Mouse (Mus musculus) right cerebral cortex, postnatal 36 days (tissue): ENCODE measurements at regions not wholly inside any gene's neighbourhood (a gene's known extent, or its start where the extent isn't known, plus 50 kb on each side); places are given as distances from the start of the nearest gene placed in this dataset.

Experiments
- DNase-seq, 2 experiments: peaks; one replicate each; pipeline ENCODE4 v3.0.0; 2022; ENCODE audit warnings: low spot score in 2 of 2, mixed read lengths in 1 of 2

- DNase-seq, result no peak
Observed at GRCm38 (mm10) chr2:81407372-81407771, 645.6 kb upstream of the Zfp804a start.

- DNase-seq, result no peak
Observed at GRCm38 (mm10) chr2:81411751-81412150, 641.3 kb upstream of the Zfp804a start.

- peak in 1 of 2 experiments; percentile 34 for DNase-seq
Observed at GRCm38 (mm10) chr2:81431411-81431810, 621.6 kb upstream of the Zfp804a start.

- DNase-seq, result no peak
Observed at GRCm38 (mm10) chr2:81439082-81439481, 613.9 kb upstream of the Zfp804a start.

- DNase-seq, result no peak
Observed at GRCm38 (mm10) chr2:81440929-81441328, 612.1 kb upstream of the Zfp804a start.

- DNase-seq, result no peak
Observed at GRCm38 (mm10) chr2:81450514-81450913, 602.5 kb upstream of the Zfp804a start.

GRCm38 (mm10) chr2:81488821-81489220, 564.2 kb upstream of the Zfp804a start:
- DNase-seq, result no peak

GRCm38 (mm10) chr2:81506985-81507384, 546.0 kb upstream of the Zfp804a start:
- DNase-seq, result no peak

GRCm38 (mm10) chr2:81513030-81513579, 539.9 kb upstream of the Zfp804a start:
- no peak for DNase-seq

GRCm38 (mm10) chr2:81538111-81538510, 514.9 kb upstream of the Zfp804a start:
- no peak for DNase-seq

GRCm38 (mm10) chr2:81549158-81549557, 503.9 kb upstream of the Zfp804a start:
- peak; percentile 4 to 20 for DNase-seq

- DNase-seq, result no peak
Observed at GRCm38 (mm10) chr2:81582111-81582510, 470.9 kb upstream of the Zfp804a start.
